Mouse (Mus musculus): ENCODE measurements around the gene Prl7b1.

GRCm38 (mm10) chr13:27553336-27553735, 57.0 kb downstream of the Prl7b1 start:
- TF ChIP-seq POLR2A (IDR thresholded peaks at IDR 0.05; ENCODE audit: low read depth, low read length) (no peak), CTCF (IDR thresholded peaks at IDR 0.05; ENCODE audit: extremely low read depth, insufficient read depth, insufficient read length, insufficient replicate concordance) (no peak)

Data from spleen, adult 2 months (tissue).